In the genomic region with DNA sequence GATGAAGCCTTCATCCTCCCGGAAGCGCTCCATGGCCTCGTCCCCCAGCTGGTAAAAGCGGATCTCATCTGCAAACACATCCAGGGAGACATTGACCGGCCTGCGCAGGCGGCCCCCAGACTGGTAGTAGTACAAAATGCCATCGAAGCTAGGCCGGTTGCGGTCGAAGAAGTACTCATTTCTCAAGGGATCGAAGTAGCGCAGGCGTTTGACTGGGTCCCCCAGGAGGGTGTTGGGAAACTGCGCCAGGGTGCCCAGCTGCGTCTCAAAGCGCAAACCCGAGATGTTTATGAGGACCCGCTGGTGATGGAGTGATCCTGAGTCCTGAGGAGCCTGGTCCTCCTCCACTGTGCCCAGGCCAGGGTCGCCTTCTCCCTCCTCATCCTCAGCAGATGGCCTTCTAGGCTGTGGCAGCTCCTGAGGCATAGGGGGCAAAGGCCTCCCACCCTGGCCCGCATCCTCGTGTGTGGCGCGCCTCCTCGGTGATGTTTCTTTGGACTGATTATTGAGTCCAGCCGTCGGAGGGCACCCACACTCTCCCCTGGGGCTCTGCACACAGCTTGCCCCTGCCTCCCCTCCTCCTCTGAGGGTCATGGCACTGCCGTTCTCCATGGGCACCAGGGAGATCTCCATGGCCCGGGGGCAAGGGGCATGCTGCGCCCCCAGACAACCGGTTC, we compare ENCODE assay signal across 8 mouse cellular contexts. TPM values are rescaled to one million over a fixed set of nuclear protein-coding genes. Genes with fewer than 3 reads are reported as not detected.
DNase-seq lines count a peak whose midpoint lies in the region; ATAC-seq and TF ChIP-seq lines count a peak whose summit lies in the region.

No protein-coding gene starts in this region.

- no peaks in the 10 kb centered on the region for H3K9me3 ChIP-seq in hindbrain, embryonic 12.5 days (replicated peaks)
- H3K9me3 ChIP-seq in midbrain, embryonic 13.5 days = no peaks in the 10 kb centered on the region

- H3K27me3 ChIP-seq in hindbrain, embryonic 12.5 days = peaks cover 29% of the 10 kb centered on the region
- peaks cover 23% of the 10 kb centered on the region for H3K27me3 ChIP-seq in midbrain, embryonic 13.5 days

- no peak for TF ChIP-seq POLR2A in cortical plate, adult 2 months (IDR thresholded peaks at IDR 0.05; ENCODE audit: extremely low read depth, insufficient read depth, low read length)

- DNase-seq in heart, adult 11 months = peak; percentile 93
- no peak for DNase-seq in heart, postnatal 4 days
- no peak for DNase-seq in retina, embryonic 14.5 days (ENCODE audit: low spot score)
- DNase-seq in cerebellum, adult 11 months = no peak

- H3K4me2 ChIP-seq in hindbrain, embryonic 12.5 days (replicated peaks) = peak overlapping the region; percentile 59
- H3K4me2 ChIP-seq in midbrain, embryonic 13.5 days (replicated peaks) = peak overlapping the region; percentile 60

- 11% methylated on average over 31 of the region's 31 CpGs for WGBS in hindbrain, embryonic 12.5 days
- 10% methylated on average over 31 of the region's 31 CpGs for WGBS in midbrain, embryonic 13.5 days

- peaks cover 4% of the 10 kb centered on the region for H3K4me1 ChIP-seq in cortical plate, adult 2 months (ENCODE audit: control insufficient read depth, insufficient read depth, low read length)
- H3K4me1 ChIP-seq in hindbrain, embryonic 12.5 days = peaks cover 24% of the 10 kb centered on the region
- peaks cover 45% of the 10 kb centered on the region for H3K4me1 ChIP-seq in midbrain, embryonic 13.5 days (replicated peaks)

- peak overlapping the region; percentile 33 for H3K4me3 ChIP-seq in cortical plate, adult 2 months (ENCODE audit: insufficient read depth, low read length)
- H3K4me3 ChIP-seq in hindbrain, embryonic 12.5 days = peak overlapping the region; percentile 25
- H3K4me3 ChIP-seq in midbrain, embryonic 13.5 days (replicated peaks) = peak overlapping the region; percentile 29

- ATAC-seq in hindbrain, embryonic 12.5 days (ENCODE audit: low FRiP score) = peak; percentile 70
- ATAC-seq in midbrain, embryonic 13.5 days = peak; percentile 43; the same call in 1 of the 2 replicates
- ATAC-seq in CD4-positive, CD25-positive, alpha-beta regulatory T cell, adult 4 months = no peak

- no peak for TF ChIP-seq CTCF in cortical plate, adult 2 months (IDR thresholded peaks at IDR 0.05; ENCODE audit: extremely low read depth, insufficient read depth, low read length)

- no peaks in the 10 kb centered on the region for H3K36me3 ChIP-seq in hindbrain, embryonic 12.5 days
- H3K36me3 ChIP-seq in midbrain, embryonic 13.5 days = no peaks in the 10 kb centered on the region

- H3K9ac ChIP-seq in hindbrain, embryonic 12.5 days = peak overlapping the region; percentile 50
- H3K9ac ChIP-seq in midbrain, embryonic 13.5 days (replicated peaks) = peak overlapping the region; percentile 46

- H3K27ac ChIP-seq in cortical plate, adult 2 months (ENCODE audit: insufficient read depth, low read length) = peak overlapping the region; percentile 21; the same call in 1 of the 2 replicates
- peak overlapping the region; percentile 48; the same call in 1 of the 2 replicates for H3K27ac ChIP-seq in hindbrain, embryonic 12.5 days
- H3K27ac ChIP-seq in midbrain, embryonic 13.5 days = no peak overlapping the region

RNA-seq across cellular contexts. Expression of gene Kcna5, which starts 0.5 kb away (rescaled TPM):
- total RNA-seq in heart, postnatal 4 days (2021) = 10 to 100 TPM; 10.6 to 12.0 TPM
- 0.93 and 1.9 TPM in 2 replicates for polyA plus RNA-seq in cortical plate, adult 2 months (2012; rRNA removed)
- 2.8 and 3.1 TPM in 2 replicates for polyA plus RNA-seq in hindbrain, embryonic 12.5 days (2016; fragmentation: Nextera tagmentation; extraction: Ambion mirVana)
- 3.3 and 5.5 TPM in 2 replicates for polyA plus RNA-seq in midbrain, embryonic 13.5 days (2015; fragmentation: Nextera tagmentation; extraction: Ambion mirVana)
- polyA plus RNA-seq in CD4-positive, CD25-positive, alpha-beta regulatory T cell, adult 4 months (2017; shearing (Covaris generic)) = not detected
